Mouse (Mus musculus) brain, embryonic 14.5 days (tissue): ENCODE data around the gene Pcp2. TPM values are rescaled to one million over a fixed set of nuclear protein-coding genes. Genes with fewer than 3 reads are reported as not detected.

Experiments
- DNase-seq: peaks from one replicate; pipeline ENCODE4 v3.0.0-alpha.2; 2011; ENCODE audit warnings: low read depth
- CTCF ChIP-seq: fragments of 200-500 bp; IDR thresholded peaks from 2 replicates; pipeline ENCODE4 v1.5.1; 2012; ENCODE audit warnings: inconsistent platforms, mild to moderate bottlenecking, moderate library complexity, borderline replicate concordance; ENCODE audit not compliant: insufficient read depth, insufficient read length; ENCODE audit errors: extremely low read depth
- POLR2A ChIP-seq: fragments of 200-500 bp; IDR thresholded peaks from 2 replicates; pipeline ENCODE4 v1.6.1; 2012; ENCODE audit warnings: mild to moderate bottlenecking, inconsistent platforms, borderline replicate concordance; ENCODE audit not compliant: poor library complexity, insufficient read depth, insufficient read length, severe bottlenecking; ENCODE audit errors: extremely low read depth
- polyA plus RNA-seq: library from polyadenylated mRNA; depleted of rRNA; stranded (reverse); fragments of >200 nt; gene quantifications from 2 replicates; pipeline ENCODE4 v1.2.3, GENCODE M21; 2012

The Pcp2 gene
- polyA plus RNA-seq, 1 experiment: 2.5 TPM

DNA sequence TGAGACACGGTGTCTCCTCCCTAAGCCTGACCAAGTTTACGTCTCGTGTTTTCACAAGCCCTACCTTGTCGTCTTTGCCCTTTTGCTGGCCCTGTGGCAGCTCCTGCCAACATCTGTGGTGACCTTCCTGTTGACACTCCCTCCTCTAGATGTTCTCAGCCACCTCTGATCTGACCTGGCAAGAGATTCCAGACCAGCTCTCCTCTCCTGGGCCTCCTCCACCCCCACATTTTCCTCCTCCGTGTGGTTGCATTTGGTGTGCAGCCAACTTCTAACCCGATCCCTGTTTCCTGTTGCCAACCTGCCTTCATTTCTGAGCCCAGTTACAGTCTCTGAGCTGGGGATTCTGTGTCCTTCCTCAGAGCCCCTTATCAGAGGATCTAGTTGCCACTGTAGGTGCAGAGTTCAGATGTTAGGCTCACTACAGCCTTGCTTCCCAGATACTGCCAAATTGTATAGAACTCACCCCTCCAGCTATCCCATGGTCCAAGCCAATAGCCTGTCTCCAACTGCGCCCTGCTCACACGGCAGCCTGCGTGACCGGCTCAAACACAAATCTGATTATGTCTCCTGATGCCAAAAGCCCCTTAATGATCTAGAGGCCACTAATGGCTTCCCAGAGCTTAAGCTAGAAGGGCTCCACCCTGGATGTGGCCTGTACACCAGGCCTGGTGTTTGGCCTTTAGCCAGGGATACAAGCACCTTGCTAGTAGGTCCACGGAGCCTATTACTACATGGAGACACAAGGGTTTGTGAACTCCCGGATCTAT is 16.1 kb downstream of the Pcp2 start:
- TF ChIP-seq CTCF (no peak), POLR2A (no peak)
- no peak for DNase-seq

DNA sequence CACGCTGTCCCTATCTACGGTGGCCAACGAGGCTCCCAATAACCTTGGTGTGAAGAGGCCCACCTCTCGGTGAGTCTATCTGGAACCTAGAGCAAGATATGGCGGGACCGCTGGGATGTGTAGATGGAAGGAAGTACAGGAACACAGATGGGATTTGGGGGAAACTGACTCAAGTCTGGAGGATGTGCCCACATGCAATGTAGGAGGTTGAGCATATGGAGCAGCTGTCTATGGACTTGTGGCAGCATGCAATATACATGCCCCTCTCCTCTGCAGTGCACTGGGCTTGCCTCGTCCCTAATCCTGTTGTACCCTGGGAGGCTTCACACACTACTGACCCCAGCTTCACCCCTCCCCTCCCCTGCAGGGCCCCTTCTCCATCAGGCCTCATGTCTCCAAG is 17.5 kb downstream of the Pcp2 start:
- no peak for TF ChIP-seq POLR2A
- no peak for TF ChIP-seq CTCF
- no peak for DNase-seq

DNA sequence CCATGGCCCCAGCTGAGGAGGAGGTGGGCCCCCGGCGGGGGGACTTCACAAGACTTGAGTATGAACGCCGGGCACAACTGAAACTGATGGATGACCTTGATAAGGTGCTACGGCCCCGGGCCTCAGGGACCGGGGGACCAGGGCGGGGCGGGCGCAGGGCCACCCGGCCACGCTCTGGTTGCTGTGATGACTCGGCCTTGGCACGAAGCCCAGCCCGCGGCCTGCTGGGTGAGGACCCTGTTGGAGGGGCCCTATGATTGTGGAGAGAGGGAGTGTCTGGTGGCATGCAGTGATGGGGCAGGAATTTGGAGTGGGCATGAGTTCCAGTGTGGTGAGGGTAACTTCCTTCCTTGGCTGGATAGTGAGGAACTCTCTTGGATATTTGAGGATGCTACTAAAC is 18.8 kb downstream of the Pcp2 start:
- DNase-seq: no peak
- TF ChIP-seq POLR2A: no peak
- TF ChIP-seq CTCF: no peak

DNA sequence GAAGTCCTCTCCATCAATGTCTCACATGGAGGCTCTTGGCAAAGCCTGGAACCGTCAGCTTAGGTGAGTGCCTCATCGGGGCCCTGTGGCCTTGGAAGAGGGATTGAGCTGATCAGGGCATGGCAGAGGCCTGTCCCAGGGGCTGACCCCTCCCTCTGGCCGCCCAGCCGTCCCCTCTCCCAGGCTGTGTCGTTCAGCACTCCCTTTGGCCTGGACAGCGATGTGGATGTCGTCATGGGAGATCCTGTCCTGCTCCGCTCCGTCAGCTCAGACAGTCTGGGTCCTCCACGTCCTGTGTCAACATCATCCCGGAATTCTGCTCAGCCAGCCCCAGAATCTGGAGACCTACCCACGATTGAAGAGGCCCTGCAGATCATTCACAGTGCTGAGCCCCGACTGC is 21.9 kb downstream of the Pcp2 start:
- DNase-seq: no peak
- TF ChIP-seq POLR2A (no peak), CTCF (no peak)

DNA sequence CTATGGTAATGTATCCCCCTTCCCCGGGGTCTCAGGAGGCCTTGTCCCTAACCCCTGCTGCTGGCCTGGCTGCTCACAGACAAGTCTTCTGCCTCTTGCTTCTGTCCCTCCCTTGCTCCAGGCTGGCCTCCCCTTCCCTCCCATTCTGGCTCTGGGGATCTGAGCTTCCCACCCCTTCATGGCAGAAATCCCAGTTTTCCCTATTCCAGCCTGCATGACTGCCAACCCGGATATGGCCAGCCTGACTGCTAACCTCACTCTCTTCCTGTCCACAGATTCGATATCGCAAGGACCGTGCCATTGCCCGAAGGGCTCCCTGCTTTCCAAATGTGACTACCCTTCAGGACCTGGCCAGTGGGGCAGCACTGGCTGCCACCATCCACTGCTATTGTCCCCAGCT is 24.9 kb downstream of the Pcp2 start:
- TF ChIP-seq POLR2A (no peak), CTCF (no peak)
- no peak for DNase-seq

DNA sequence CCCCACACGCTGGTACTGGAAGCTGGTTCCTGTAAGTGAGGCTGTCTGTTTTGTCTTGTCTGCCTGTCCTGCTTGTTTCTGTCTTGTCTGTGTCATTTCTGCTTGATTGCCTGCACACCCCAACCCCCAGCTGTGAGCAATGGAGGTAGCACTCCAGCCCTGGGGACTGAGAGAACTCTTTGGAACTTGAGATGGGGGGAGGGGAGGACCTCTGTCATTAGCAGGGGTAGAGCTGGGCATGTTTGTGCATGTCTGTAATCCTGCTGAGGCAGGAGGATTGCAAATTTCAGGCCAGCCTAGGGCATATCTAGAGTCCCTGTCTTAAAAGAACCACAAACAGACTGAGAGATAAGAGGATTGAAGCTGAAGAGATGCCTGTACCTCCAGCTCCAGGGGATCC is 26.1 kb downstream of the Pcp2 start:
- TF ChIP-seq CTCF (no peak), POLR2A (no peak)
- DNase-seq: no peak

DNA sequence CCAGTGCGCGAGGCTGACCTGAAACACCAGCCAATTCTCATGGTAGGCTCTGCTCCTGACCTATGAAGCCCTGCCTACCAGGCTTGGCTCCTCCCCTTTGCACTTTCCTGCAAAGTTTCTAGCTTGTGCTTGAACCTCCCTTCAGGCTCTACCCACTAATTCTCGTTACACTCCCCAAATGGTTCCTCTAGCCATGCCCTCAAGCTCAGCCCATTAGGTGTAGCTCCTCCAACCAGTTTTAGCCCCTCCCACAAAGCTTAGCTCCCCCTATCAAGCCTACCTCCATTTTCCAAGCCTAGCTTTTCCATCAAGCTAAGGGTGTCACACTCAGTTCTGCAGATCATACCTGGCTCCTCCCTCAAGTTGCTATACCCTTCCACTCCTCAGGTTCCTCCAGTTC is 27.3 kb downstream of the Pcp2 start:
- TF ChIP-seq POLR2A: no peak
- no peak for TF ChIP-seq CTCF

DNA sequence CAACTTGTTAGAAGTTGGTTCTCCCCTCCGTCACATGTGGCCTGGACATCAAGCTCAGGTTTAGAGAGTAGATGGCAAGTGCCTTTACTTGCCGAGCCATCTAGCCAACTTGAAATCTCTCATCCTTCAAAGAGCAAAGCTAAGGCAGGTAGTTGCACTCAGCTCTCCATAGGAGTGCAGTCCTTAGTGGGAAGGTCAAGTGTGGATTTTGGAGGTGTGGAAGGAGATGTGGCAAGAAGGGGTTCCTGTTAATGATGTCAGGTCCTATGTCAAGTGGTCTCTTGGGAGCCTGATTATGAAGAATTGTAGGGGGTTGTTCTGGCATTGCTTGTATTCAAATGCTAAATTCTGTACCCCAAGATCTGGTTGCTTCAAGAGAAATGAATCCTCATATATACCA is 30.9 kb downstream of the Pcp2 start:
- DNase-seq: no peak
- TF ChIP-seq CTCF (no peak), POLR2A (no peak)

More for the DNA sequence above, 27.3 kb downstream of the Pcp2 start:
- DNase-seq: no peak

DNA sequence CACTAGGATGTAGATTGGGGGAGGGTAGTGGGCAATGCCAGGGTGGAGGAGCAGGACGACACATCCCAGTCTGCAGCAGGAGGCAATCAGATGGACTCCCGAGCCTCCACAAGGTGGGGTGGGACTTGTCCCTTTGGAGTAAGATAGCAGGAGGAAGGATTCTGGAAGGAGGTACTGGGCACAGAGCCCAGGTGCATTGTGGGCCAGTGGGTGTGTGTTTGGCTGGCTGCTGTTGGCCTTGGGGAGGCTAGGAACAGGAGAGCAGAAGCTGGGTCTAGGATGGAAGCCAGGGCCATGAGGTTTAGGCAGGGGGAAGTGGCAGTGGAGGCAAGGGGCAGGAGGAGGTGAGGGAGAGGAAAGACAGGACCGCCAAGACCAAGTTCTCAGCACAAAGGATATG is 31.9 kb downstream of the Pcp2 start:
- peak; percentile 22 for DNase-seq
- no peak for TF ChIP-seq CTCF
- TF ChIP-seq POLR2A: no peak

DNA sequence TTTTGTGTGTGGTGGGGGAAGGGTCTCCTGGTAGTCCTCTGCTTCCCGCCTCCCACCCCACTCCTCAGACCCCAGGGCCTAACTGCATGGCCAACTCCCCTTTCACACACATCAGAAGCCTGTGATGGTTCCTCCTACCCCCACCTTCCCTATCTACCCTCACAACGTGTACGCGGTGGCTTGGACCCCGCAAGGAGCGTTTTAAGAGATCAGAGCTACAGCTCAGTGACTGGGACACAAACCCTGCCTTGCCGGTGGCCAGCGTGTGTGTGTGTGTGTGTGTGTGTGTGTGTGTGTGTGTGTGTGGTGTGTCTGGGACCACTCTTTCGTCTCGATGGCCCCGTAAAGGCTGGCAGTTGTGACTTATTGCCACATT is 37.1 kb downstream of the Pcp2 start:
- DNase-seq: peak; percentile 55

DNA sequence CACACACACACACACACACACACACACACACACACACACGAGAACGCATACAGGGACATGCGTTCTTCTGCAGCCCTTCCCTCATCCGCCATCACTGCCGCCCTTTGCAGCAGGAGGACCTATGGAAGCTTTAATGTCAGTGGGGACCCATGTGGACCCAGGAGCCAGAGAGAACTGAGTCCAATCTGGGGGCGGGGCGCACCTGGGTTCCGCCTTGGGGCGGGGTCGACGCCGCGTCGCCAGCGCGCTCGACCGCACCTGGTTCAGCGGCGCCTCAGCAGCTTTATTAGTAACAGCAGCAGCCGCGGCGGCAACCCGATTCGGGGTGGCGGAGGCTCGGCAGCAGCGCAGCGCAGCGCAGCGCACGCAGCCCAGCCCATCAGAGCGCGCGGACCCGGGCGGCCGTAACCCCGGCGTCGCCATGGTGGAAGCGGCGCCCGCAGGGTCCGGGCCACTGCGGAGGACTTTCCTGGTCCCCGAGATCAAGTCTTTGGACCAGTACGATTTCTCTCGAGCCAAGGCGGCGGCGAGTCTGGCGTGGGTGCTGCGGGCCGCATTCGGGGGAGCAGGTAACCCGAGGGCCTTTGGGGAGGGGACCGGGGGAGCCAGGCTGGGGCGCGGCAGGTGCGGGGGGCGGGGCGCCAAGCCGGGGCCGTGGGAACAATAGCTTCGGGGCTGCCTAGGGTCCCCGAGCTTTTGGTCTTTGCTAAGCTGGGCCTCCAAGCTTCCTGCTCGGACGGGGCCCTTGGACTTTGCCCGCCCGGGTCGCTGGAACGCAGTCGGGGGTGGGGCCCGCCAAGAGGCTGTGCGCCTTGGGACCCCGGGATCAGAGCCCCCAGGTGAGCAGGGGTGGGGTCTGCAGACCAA is 37.7 kb downstream of the Pcp2 start:
- peak; percentile 61 for TF ChIP-seq POLR2A
- no peak for TF ChIP-seq CTCF
- DNase-seq: peak; percentile 83

More for the DNA sequence above, 37.1 kb downstream of the Pcp2 start:
- no peak for TF ChIP-seq POLR2A
